Mouse (Mus musculus) layer of hippocampus, adult 8-10 months (tissue): ENCODE data around the gene T2. TPM values are rescaled to one million over a fixed set of nuclear protein-coding genes. Genes with fewer than 3 reads are reported as not detected.

Source experiments
- DNase-seq, 2 experiments: peaks; one replicate each; pipeline ENCODE4 v3.0.0; 2022; ENCODE audit warnings: low spot score in 2 of 2
- total RNA-seq, 4 experiments: library from RNA; stranded (reverse); gene quantifications; 2 replicates each; pipeline ENCODE4 v1.2.4; 2022

The T2 gene
- total RNA-seq, 4 experiments from 2014 or later: 0.96 to 1.7 (median 1.3) TPM

DNA sequence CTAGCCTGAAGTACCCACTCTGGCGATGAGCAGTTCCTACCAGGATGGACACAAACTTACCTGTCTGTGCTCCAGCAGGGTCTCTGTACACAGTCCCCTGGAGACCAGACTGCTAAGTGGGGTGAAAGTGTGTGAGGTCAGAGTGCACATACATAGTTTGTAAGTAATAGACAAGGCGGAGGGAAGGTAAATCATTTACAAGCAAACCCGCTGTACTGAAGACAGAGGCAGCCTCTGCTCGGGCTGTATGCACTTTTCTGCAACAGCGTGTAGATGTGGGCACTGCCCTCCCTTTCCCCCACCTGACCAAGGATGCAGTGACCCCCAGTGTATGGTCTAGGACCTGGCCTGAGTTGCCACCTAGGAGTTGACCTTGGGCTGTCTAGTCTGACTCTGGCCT, 57.9 kb downstream of the T2 start:
- no peak for DNase-seq

GRCm38 (mm10) chr17:8415533-8415932, 59.7 kb downstream of the T2 start:
- DNase-seq: no peak

- DNase-seq: no peak
Measured at GRCm38 (mm10) chr17:8416865-8417264, 61.1 kb downstream of the T2 start.

GRCm38 (mm10) chr17:8420739-8421138, 64.9 kb downstream of the T2 start:
- DNase-seq: no peak

DNA sequence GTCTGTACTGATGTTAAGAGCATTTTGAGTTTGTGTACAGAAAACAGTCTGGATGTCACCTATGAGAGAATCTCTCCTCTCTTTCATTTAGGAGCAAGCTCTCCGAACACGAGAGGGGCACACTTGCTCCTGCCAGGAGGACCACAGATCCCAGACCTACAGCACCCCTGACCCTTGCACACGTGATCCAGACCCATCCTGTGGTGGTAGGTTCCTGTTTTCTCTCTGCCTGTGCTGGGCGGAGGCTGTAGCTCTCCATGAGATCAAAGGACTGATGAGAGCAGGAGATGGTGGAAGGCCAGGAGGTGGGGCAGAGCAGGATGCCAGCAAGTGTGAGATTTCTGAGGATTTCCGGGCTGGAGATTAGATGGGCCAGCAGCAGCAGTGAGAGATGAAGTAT, 65.7 kb downstream of the T2 start:
- no peak for DNase-seq

DNA sequence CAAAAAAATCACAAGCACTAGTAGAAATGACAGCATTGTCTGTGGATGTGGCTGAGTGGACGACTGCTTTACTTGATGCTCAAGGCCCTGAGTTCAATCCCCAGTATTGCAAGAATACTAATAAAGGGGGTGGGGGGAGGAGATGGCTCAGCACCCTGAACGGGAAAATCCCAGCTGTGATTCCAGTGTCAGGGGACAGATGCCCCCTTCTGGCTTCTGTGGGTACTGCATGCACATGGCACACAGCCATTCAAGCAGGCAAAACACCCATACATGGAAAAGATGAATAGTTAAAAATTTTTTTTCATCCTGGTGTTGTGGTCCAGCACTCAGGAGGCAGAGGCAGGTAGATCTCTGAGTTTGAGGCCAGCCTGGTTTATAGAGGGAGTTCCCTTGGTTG, 67.5 kb downstream of the T2 start:
- DNase-seq: peak in 1 of 2 experiments; percentile 11

GRCm38 (mm10) chr17:8429436-8429835, 73.6 kb downstream of the T2 start:
- DNase-seq: no peak

DNA sequence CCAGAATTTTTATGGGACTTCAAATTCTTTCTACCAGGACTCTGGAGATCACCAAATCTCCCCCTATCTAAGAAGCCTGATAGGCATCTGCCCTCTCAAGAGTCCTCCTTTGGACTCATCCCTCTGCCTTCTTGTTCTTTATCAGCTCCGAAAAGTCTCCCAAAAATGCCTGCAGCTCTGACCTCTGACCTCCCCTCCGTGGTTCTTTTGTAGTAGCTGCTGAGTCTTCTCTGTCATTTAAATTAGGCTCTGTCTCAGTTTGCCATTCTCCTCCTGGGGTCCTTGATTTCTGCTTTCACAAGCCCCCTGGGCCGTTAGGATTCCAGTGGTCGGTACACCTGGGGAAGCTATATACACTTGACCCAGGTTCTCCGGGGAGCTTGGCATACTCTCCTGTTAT, 74.1 kb downstream of the T2 start:
- no peak for DNase-seq

DNA sequence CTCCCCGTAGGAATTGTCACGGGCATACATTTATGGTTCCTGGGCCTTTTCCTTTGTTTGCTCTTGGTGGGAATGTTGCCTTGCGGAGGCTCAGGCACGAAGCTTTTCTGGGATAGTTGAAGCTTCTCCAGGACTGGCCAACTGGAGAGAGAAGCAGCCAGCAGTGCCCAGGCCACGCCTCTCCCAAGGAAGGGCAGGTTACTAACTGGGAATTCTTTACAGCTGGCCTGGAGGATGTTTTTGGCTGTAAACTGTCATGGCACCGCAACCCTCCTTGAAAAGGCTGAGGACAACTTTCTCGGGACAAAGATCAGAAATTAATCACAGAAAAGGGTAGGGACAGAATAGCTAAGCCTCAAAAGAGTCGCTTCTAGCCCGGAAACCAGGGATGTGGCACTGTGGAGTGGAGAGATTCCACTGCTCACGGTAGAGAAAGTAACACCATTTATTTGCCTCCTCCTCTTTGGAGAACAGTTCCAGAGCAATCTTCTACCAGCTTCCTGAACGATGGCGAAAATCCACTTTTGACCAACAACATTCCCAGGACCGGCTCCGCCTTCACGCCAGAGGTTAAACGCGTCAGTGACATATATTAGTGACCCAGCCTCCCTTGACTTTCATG, 76.5 kb downstream of the T2 start:
- no peak for DNase-seq

GRCm38 (mm10) chr17:8433121-8433977, 77.6 kb downstream of the T2 start:
- no peak for DNase-seq

- no peak for DNase-seq
Measured at GRCm38 (mm10) chr17:8433978-8434960, 78.5 kb downstream of the T2 start, which contains the start of gene T. T (plus strand) TSS chr17:8434423.

DNA sequence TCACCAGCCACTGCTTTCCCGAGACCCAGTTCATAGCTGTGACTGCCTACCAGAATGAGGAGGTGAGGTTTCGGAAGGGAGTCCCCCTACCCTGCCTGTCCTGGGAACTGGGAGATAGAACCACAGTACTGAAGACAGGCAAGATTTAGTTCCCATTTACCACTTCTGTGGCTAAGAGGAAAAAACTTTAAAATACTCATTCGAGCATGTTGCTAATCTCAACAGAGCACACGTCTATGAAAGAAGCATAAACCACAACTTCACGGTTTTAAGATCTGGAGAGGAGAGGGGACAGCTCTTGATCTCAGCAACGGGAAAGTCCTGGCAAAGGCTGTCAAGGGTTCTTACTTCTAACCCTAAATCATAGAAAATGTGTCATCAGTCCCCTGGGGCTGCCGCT, 80.4 kb downstream of the T2 start:
- DNase-seq: no peak

GRCm38 (mm10) chr17:8444062-8444461, 88.3 kb downstream of the T2 start:
- no peak for DNase-seq

- no peak for DNase-seq
Measured at GRCm38 (mm10) chr17:8447676-8448192, 91.9 kb downstream of the T2 start.

DNA sequence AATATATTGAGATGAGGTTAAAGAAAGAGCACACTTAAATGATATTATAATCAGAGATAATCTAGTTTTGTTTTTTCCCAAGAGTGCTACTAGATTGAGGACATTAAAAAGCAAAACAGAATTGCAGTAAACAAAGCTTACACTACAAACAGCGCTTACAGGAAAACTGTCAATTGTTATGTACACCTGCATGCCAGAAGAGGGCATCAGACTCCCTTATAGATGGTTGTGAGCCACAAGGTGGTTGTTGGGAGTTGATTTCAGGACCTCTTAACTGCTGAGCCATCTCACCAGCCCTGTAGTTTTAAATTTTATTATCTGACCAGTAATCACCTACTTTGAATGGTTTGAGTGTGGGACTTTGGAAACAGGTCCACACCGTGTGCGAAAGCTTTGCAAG, 92.5 kb downstream of the T2 start:
- no peak for DNase-seq

DNA sequence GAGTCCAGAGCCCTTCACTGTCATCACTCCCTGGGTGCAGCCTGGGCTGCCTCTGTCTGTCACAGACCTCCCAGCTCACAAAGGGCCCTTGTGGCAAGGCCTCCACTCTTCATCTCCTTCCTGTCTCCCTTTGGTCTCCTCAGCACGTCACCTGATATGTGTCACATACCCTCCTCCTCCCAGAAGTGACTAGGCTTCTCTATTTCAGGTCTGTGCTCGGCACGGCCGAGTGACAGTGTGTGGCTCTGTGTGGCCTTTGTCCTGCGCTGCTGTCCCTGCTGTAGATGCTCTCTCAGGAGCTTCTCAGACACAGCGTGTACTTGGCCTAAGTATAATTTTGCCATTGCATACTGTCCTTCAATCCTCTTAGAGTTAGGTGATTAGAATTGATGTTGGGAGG, 99.4 kb downstream of the T2 start:
- DNase-seq: no peak

DNA sequence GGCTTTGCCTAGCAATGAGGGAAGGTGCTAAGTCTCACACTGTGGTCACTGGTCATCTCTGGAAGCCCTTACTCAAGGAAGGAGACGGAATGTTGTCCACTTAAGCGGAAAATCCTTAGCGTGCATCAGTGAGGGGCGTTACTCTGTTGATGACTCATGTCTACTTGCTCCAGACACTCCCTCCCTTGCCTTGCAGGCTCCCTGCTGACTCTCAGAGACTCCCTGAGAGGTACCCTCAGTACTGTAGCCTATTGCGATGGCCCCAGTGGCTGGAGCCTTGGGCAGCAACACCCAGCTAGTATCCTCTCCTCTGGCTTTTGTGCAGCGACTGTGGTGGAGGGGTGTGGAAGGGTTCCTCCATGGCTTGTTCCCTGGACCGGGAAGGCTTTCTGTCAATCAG, 99.8 kb downstream of the T2 start:
- no peak for DNase-seq

GRCm38 (mm10) chr17:8456856-8457460, 101.2 kb downstream of the T2 start:
- DNase-seq: no peak

- peak in 1 of 2 experiments; percentile 40 for DNase-seq
Measured at GRCm38 (mm10) chr17:8461568-8461967, 105.8 kb downstream of the T2 start.

GRCm38 (mm10) chr17:8463482-8464128, 107.8 kb downstream of the T2 start:
- DNase-seq: peak in 1 of 2 experiments; percentile 82
